Mouse (Mus musculus) thymus, postnatal 4 days (tissue): ENCODE measurements around the gene Zfp46.

Experiments used
- DNase-seq: peaks from one replicate; pipeline ENCODE4 v3.0.0; 2021

Gene Zfp46

DNA sequence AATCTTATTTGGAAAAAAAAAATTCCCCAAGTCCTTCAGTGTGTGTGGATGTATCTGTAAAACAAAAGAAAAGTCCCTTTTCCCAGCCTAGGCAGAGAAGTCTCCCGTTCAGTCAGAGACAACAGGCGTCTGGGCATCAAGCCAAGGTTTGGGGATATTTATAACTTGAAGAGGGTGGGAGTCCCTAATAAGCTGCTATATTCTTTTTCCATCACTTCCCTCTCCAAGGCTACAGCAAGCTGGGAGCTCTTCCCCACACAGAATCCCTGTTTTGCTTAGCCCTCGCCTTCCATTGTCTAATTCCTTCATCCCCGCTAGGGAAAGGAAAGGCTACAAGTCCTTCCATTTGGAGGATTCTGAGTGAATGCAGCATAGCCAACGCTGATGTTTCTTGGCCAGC, at the start of gene Zfp46:
TSS of gene Zfp46 (plus strand) at position 229 of the 400 bp plus-strand sequence.
- DNase-seq: no peak

DNA sequence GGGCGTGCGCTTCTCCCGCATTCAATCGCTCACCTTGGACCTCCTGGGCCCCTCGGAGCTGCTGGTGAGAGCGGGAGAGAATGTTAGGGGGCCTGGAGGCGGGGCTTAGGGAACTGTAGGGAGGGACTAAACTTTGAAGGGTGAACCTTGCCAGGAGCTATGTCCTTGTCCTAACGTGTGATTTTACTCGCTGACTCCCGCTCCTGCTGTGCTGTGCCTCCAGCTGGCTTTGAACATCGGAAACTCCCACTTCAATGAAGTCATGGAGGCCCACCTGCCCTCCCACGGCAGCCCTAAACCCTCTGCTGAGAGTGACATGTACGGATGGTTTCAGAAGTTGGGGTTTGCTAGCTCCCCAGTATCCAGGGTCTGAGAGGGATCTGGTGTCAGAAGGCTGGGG, 45.8 kb upstream of the Zfp46 start:
- DNase-seq: peak; percentile 30

DNA sequence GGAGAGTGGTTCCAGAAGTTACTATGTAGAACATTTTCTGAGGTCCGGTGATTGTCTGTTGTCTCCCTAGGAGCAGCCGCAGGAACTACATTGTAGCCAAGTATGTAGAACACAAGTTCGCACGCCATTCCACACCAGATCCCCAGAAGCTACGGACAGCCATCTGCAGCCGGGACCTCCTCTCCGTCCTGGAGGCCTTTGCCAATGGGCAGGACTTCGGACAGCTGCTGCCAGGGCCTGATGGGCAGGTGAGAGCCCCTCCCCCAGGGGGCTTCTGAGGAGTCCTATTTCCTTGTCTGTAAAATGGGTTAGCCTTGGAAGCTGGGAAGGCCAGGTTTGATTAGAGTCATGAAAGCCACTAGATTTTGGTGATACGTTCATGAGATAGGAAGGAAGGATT, 45.4 kb upstream of the Zfp46 start:
- no peak for DNase-seq

DNA sequence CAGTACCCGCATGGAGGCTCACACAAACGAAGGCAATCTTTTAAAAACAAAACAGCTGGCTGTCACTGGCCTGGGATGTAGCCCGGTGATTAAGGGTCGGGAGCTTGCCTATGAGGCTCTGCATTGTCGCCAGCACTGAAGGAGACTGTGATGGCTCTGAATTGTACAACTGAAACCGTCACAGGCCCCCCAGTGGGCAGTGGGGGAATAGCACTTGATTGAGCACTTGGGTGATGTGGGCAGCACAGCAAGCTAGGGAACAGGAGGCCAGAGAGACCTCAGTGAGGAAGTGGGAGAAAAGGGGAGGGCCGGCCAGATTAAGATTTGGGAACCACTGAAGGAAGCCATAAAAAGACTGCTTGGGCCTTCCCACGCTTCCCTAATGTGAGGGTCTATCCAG, 44.9 kb upstream of the Zfp46 start:
- DNase-seq: peak; percentile 90

DNA sequence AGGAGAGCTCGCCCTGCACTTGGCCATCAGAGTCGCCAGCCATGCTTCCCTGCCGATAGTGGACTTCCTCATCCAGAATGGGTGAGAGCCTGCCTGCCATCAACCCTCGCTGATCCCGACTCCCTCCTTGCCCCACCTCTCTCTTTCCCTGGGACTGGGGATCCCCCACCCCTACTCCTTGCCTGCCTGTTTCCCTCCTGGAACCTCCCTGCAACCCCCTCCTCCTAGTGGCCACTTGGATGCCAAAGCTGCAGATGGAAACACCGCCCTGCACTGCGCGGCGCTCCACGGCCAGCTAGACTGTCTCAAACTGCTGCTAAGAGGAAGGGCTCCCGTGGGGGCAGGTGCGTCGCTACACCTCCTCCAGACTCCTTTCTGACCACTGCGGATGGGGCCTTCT, 44.4 kb upstream of the Zfp46 start:
- DNase-seq: no peak

DNA sequence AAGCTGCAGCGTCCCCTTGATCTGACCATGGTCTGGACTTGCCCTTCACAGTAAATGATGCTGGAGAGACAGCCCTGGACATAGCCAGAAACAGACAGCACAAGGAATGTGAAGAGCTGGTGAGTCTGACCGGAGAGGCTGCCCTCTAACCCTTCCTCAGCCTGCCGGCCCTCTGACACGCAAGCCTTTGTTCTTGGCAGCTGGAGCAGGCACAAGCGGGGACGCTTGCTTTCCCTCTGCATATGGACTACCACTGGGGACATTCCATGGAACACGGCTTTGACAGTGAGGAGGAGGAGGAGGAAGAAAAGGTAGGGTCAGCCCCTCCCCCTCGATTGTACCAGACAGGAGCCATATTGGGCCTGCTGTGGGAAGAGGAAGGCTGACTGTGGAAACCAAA, 43.5 kb upstream of the Zfp46 start:
- no peak for DNase-seq

DNA sequence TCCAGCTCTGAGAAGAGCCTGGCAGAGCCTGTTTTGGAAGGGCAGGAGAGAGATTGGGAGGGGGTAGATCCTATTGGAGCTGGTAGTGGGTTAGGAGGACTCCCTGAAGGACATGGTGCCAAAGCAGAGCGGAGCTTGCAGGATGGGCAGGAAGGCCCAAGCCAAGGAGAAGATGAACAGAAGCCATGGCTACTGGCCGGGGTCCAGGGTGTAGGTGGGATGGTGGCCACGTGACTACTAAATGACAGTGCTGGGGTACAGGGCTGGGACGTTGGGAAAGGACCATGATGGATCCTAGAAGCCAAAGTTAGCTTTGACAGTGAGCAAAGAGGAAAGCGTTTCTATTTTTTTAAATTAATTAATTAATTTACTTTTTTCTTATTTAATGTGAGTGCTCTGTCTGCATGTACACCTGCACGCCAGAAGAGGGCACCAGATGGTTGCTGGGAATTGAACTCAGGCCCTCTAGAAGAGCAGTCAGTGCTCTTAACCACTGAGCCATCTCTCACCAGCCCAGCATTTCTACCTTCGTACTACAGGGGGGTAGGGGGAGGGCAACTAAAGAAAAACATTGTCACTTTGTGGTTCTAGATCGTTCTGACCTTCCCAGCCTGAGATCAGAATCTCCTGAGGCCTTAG, 42.3 kb upstream of the Zfp46 start:
- peak; percentile 71 for DNase-seq

DNA sequence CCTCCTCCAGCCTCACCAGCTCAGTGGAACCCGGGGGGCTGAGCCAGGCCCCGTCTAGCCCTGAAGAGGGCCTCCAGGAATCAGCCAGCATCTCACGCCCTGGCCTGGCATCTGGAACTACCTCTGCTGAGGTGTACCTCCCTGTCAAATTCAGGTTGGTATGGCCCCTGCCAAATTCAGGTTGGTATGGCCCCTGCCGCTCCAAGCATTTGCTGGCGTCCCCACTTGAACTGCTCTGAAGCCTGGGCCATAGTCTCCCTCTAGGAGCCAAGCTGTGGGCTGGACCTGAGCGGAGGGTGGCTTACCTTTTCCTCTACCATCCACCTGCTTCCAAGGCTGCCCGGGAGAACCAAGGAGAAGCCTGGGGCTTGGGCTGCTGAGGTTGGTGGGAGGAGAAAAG, 41.8 kb upstream of the Zfp46 start:
- no peak for DNase-seq

DNA sequence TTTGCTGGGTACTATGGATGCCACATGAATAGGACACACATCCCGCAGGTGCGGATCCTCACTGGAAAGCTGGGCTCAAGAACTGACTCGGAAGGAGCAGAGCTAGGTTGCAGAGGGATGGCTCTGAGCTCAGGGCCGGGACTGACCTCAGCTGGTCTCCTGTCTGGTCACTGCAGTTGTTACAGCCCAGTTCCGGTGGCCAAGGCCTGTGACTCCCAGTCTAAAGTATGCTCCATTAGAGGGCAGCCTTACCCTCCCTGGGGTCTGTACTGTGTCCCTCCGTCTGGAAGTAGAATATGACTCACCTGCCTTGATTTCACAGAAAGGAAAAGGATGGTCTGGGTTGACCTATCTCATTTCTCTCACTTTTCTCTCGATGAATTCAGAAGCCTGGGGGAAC, 40.3 kb upstream of the Zfp46 start:
- no peak for DNase-seq

DNA sequence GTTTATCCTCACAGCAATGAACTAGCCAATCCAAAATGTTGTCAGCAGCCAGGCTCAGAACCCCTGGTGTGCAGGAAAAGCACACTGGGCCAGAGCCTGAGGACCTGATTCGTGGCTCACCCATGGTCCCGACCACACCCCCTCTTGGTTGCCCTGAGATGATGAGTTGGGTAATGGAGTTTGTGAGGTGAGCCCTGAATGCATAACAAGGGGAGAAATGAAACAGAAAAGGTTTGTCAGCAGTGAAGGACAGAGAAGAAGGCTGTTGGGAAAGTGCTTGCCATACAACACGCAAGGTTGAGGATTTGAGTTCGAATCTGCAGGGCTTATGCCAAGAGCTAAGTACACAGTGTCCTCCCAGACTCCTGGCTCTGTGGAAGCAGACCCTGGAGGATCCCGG, 38.8 kb upstream of the Zfp46 start:
- no peak for DNase-seq

DNA sequence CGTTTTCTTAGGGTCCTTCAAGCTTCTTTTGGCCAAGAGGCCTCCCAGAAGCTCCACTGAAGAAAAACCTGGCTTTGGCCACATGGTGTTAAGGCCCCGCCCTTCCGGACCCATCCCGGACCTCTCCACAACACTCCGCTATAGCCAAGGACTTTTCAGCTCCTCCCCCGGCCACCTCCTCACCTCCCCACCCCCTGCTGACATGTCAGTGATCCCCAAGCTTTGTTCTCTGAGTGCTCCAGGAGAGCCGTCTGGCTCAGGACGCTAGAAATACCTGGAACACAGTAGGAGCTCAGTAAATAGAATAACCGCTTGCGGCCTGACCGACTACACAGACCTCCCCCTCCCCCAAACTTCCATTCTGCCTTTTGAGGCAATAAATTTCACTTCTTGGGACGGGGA, 37.9 kb upstream of the Zfp46 start:
- DNase-seq: no peak

DNA sequence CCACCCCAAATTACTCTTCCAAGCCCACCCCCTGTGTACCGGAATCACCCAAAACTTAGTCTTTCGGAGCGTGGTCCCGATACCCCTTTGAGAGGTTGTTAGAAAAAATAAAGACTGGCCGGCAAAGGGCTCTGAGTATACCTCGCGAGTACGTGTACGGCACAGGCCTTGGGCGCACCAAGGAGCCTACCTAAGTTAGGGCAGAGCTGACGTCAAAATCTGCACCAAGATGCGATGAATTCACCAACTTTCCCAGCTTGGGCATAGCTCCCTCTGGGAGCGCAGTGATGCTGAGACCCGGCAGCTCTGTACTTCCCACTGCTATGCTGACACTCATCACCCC, 37.1 kb upstream of the Zfp46 start:
- no peak for DNase-seq

DNA sequence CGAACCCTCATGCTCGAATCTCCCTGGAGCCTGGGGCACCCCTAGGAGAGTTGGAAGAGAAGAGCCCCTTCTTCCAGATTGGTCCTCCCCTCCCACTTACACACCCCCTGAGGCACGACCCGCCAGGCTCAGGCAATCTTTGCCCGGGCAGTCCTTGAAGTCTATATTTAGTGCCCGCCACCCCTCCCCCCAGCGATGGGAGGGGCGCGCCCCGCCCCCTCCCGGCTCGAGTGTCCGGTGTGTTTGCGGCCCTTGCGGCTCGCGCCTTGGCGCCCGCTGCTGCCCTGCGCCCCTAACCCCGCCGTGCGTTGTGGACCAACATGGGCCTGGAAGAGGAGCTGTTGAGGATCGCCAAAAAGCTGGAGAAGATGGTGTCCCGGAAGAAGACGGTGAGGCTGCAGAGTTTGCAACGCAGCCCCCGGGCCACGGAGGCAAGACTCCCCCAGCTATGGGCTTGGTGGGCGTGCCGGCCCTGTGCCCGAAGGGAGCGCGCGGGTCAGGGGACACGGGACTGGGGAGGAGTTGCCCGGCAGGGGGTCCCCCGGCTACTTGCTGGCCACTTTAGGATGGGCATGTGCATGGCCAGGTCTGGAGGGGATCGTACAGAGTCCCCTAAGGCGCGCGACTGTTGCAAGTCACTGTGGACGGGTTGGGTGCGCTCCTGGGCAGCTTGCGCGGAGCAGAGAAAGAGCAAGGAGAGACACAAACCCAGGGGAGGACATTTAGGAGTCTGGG, 36.6 kb upstream of the Zfp46 start, which contains the start of gene Tcea3:
TSS of gene Tcea3 (plus strand) at position 1 of the 735 bp plus-strand sequence.
- peak; percentile 49 for DNase-seq

DNA sequence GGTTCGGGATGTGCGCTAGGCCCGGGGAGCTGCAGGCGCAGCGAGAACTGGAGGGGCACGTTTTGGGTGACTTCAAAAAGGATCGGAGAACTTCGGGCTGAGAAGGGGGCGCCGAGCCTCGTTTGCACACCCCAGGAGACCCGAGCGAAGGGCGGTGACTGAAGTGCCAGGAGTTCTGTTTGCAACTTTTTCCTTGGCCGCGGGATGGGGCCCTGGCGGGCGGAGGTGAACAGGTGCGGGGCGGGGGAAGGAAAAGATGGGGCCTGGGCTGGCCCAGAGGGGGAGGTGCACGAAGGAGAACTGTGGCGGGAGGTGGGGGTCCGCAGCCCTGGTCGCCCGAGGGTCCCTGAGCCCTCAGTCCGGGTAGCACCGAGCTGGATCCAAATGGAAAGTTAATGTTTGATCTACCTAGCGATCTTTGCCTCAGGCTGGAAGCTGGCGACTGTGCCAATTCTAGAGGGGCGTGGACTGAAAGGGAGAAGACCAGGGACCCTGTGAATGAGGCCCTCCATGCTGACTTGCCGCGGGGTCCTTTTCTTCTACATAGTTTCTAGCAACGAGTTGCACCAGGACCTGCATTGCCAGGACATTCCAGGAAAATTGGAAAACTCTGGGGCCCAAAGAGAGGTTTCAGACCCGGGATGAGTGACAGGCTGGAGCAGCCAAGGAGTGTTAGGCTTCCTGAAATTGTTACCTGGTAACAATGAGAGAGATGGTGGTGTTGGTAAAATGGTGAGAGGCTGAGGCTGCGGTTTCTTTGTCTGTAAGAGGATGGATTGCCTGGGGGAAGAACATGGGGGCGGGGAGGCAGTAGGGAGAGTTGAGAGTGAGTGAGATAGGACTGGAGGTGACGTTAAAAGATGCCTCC, 35.8 kb upstream of the Zfp46 start:
- DNase-seq: peak; percentile 46

DNA sequence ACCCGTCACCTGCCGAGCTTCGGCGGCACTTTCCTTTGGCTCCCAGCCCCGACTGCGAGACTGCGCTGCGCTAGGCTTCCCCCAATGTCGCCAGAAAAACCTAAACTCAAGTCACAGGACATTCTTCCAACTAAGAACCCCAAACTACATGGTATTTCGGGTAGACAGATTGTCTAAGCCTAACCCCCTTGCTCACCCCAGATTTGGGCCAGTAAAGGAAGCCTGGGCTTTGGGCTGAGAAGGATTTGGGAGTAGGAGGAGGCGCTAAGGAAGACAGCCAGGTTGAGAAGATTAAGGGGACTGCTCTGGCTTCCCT, 35.2 kb upstream of the Zfp46 start:
- DNase-seq: no peak

DNA sequence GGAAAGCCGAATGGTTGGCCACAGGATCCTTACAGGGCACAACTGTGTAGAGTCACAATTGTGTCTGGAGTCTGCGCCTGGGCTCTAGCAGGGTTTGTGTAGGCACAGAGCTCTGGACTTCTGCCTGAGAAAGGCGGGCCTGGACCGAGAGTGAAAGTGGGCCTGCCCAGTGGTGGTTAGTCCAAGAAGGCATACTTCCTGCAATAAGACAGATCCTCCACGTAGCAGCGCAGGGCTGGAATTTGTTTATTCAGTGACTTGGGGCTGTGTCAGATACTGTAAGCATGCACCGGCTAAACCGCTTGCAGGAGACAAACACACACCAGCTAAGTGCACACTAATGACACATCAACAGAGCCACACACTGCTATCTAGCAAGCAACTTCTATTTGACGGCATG, 34.7 kb upstream of the Zfp46 start:
- no peak for DNase-seq

DNA sequence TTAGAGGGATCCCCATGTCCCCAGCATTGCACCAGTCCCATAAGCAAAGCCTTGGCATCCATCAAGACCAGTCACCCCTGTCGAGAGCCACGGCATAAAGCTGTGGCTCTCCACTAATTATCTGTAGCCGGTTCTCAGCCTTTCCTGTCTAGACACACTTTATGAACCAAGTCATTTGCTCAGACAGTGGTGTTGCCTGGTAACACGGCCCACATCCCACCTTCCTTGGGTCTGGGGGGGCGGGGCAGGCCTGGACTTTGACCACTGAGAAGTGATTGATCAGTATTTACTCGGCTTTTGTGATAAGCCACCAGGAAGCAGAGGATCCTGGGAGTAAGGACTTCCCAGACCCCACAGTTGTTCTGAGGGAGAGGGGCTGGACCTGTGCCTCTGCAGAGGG, 28.6 kb upstream of the Zfp46 start:
- DNase-seq: no peak

DNA sequence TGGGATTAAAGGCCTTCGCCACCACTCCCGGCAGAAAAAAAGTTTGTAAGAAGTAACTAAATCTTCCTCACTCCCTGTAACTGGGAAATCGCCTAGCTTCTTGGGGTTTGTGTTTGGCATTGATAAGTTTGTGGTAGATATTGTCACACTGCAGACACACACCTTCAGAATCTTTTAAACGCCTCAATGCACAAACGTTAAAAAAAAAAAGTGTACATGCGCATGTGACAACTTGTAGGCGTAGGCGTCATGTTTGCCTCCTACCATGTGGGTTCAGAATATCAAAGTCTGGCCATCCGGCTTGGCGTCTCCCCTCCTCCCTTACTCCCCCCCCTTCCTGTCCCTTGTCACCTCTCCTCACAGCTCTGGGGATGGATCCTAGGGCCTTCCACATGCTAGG, 27.8 kb upstream of the Zfp46 start:
- DNase-seq: no peak

DNA sequence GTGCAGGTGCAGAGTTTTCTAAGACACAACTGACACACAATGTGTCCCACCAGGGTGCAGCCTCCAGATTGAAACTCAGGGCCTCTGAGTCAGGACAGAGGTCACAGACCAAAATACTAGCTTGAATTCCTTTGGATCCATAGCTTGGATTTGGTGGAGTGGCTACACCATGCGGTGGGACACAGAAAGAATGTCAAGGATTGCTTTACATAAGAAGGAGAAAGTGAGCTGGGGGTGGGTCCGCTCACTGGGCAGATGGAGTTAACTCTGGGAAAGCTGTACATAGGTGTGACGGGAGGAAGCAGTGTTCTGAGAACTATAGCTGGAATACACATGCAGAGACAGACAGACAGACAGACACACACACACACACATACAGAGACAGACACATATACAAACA, 24.6 kb upstream of the Zfp46 start:
- no peak for DNase-seq

DNA sequence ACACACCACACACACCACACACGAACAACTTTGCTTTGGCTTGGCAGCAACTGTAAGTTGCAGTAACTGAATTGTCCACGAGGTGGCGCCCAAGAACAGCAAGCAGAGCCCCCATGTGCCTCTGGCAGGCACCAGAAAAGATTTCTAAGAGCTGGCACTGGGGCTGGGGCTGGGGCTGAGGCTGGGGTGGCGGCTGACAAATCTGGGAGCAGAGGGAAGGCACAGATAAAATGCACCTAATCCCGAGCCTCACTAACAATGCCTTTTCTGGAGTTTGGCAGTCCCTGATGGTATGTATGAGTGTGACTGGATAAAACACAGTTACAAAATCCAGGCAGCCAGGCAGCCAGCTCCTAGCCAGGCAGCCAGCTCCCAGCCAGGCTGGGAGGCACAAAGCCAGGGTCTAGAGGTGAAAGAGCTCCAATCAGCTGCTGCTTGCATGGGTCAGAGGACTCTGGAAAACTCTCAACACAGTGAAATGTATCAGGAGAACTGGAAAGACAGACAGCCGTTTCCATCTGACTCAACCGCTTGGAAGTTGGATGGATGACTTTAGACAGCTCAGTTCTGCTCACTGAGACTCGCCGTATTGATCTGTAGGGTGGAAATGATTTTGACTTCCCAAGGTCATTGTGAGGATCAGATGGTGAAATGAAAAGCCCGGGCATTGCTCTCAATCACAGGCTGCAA, 23.8 kb upstream of the Zfp46 start:
- DNase-seq: peak; percentile 93

DNA sequence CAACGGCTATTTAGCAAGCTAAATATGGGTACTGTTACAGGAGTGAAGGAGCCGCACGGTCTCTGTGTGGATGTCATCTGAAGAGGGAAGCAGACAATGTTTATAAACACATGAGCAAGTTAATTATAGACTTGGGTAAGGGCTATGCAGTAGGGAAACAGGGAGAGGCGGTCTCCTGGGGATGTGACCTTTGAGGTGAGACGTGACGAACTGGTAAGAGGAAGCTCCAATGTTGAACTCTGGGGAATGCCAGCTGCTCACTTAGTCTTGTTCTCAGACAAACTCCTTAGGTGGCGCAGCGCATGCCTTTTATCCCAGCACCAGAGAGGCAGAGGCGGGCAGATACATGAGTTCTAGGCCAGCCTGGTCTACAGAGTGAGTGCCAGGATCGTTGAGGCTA, 22.6 kb upstream of the Zfp46 start:
- no peak for DNase-seq

DNA sequence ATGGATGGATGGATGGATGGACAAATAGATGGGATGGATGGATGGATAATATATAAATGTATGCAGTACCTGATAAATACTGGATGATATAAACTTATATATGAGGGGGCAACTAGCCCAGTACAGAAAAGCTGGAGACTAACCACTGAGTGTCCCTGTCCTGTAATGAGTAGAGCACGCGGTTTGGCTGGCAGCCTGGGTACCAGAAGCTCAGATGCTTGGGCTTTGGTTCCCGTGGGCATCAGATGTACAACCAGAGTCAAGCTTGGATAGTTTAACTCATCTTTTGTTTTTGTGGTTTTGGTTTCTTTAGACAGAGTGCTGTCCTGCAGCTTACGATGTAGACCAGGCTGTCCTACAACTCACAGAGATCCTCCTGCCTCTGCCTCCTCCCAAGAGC, 20.9 kb upstream of the Zfp46 start:
- no peak for DNase-seq

DNA sequence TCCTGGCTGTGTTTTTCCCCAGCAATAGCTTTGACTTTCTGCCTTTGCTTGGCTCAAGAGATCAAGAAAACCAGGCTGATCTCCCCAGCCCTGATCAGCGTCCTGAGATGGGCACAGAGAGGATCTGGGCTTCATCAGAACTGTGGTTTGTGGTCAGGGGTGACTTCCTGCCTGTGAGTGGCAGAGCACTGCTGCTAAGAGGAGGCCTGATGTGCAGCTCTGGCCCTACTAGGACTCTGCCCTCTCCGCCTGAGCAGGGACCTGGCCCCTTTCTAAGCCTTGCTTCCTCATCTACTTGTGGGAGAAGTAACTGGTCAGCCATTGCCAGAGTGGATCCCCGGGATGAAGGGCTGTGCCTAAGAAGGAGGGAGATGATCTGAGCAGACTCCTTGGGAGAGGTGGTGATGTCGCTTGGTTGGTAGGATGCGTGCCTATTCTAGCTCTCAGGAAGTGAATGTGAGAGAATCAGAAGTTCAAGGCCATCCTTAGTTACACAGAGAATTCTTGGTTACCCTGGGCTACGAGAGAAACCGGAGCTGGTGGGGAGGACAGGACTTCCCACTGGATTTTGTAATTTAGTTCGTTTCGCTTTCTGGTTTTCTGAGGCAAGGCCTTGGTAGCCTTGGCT, 17.7 kb upstream of the Zfp46 start:
- peak; percentile 50 for DNase-seq
